Mouse (Mus musculus) C2C12 (cell line): ENCODE data around the gene Stum.

Experiments used
- CEBPB ChIP-seq: IDR thresholded peaks from one replicate; pipeline ENCODE4 v1.6.1; 2011; ENCODE audit warnings: low read depth, mild to moderate bottlenecking, control low read depth, moderate library complexity
- CTCF ChIP-seq: IDR thresholded peaks from one replicate; pipeline ENCODE4 v1.5.1; 2011; ENCODE audit not compliant: control insufficient read depth, insufficient read depth, insufficient read length
- MYOD1 ChIP-seq: IDR thresholded peaks from one replicate; pipeline ENCODE4 v1.6.1; 2011; ENCODE audit warnings: low read depth; ENCODE audit not compliant: control insufficient read depth, insufficient read length
- USF1 ChIP-seq: IDR thresholded peaks from one replicate; pipeline ENCODE4 v1.6.1; 2011; ENCODE audit warnings: low read depth, mild to moderate bottlenecking, control low read depth, moderate library complexity

GRCm38 (mm10) chr1:180523320-180523719, 40.0 kb upstream of the Stum start:
- TF ChIP-seq CTCF (no peak), USF1 (no peak), CEBPB (no peak), MYOD1 (no peak)
